Mouse (Mus musculus) stomach, embryonic 15.5 days (tissue): ENCODE data around the gene Zfp365. TPM values are rescaled to one million over a fixed set of nuclear protein-coding genes. Genes with fewer than 3 reads are reported as not detected.

ENCODE experiments used
- ATAC-seq: fragments of 200-750 bp; cut with Nextera tagmentation; 2 replicates; pipeline ENCODE4 v1.8.0; 2017; ENCODE audit warnings: low read depth, moderate number of reproducible peaks, moderate TSS enrichment; ENCODE audit not compliant: insufficient read depth, low FRiP score
- H3K27ac ChIP-seq: fragments of 300-500 bp; sonication (generic); 2 replicates; pipeline ENCODE4 v1.5.1; 2015; ENCODE audit warnings: mild to moderate bottlenecking, inconsistent platforms
- H3K27me3 ChIP-seq: fragments of 300-500 bp; sonication (generic); replicated peaks from 2 replicates; pipeline ENCODE4 v1.6.1; 2015; ENCODE audit warnings: inconsistent platforms
- H3K36me3 ChIP-seq: fragments of 300-500 bp; sonication (generic); 2 replicates; pipeline ENCODE4 v1.6.1; 2015; ENCODE audit warnings: inconsistent platforms
- H3K4me1 ChIP-seq: fragments of 300-500 bp; sonication (generic); 2 replicates; pipeline ENCODE4 v1.6.1; 2015; ENCODE audit warnings: inconsistent platforms
- H3K4me2 ChIP-seq: fragments of 300-500 bp; sonication (generic); 2 replicates; pipeline ENCODE4 v1.6.1; 2015; ENCODE audit warnings: mild to moderate bottlenecking, inconsistent platforms
- H3K4me3 ChIP-seq: fragments of 300-500 bp; sonication (generic); replicated peaks from 2 replicates; pipeline ENCODE4 v1.5.1; 2015; ENCODE audit warnings: inconsistent platforms
- H3K9ac ChIP-seq: fragments of 300-500 bp; sonication (generic); 2 replicates; pipeline ENCODE4 v1.6.1; 2015; ENCODE audit warnings: inconsistent platforms
- H3K9me3 ChIP-seq: fragments of 300-500 bp; sonication (generic); 2 replicates; pipeline ENCODE4 v1.6.1; 2016; ENCODE audit warnings: inconsistent platforms
- WGBS: fragments of 180-500 bp; shearing (Covaris S2); methylation state at CpG from one replicate; pipeline ENCODE4 v1.1.7; 2015; 5-methylcytosine and 5-hydroxymethylcytosine counted together
- polyA plus RNA-seq: library from polyadenylated mRNA; unstranded; fragments of >200 nt; fragmentation: Nextera tagmentation; extraction: Ambion mirVana; gene quantifications from 2 replicates; pipeline ENCODE4 v1.2.1, GENCODE M21; 2015

Zfp365 gene
- polyA plus RNA-seq, 1 experiment from 2014 or later, result 1.4 TPM

GRCm38 (mm10) chr10:67836426-67836825, 76.0 kb downstream of the Zfp365 start:
- Histone ChIP-seq H3K4me2 (no peak overlapping the region), H3K36me3 (no peaks in the 10 kb centered on the region), H3K9me3 (no peaks in the 10 kb centered on the region), H3K4me3 (no peak overlapping the region), H3K27ac (no peak overlapping the region), H3K27me3 (no peaks in the 10 kb centered on the region), H3K4me1 (no peaks in the 10 kb centered on the region), H3K9ac (no peak overlapping the region)
- WGBS, result 79% methylated on average over 17 of the region's 17 CpGs
- no peak for ATAC-seq

Other genes with a start within 250 kb of the Zfp365 start
- 5.2 and 6.6 TPM in 2 replicates for gene Rtkn2, start 66.9 kb upstream of the Zfp365 start, polyA plus RNA-seq